Mouse (Mus musculus): ENCODE results near the gene Gramd1c. TPM values are rescaled to one million over a fixed set of nuclear protein-coding genes. Genes with fewer than 3 reads are reported as not detected.

The Gramd1c gene
- polyA plus RNA-seq, 1 experiment from 2014 or later = 5.0 TPM

DNA sequence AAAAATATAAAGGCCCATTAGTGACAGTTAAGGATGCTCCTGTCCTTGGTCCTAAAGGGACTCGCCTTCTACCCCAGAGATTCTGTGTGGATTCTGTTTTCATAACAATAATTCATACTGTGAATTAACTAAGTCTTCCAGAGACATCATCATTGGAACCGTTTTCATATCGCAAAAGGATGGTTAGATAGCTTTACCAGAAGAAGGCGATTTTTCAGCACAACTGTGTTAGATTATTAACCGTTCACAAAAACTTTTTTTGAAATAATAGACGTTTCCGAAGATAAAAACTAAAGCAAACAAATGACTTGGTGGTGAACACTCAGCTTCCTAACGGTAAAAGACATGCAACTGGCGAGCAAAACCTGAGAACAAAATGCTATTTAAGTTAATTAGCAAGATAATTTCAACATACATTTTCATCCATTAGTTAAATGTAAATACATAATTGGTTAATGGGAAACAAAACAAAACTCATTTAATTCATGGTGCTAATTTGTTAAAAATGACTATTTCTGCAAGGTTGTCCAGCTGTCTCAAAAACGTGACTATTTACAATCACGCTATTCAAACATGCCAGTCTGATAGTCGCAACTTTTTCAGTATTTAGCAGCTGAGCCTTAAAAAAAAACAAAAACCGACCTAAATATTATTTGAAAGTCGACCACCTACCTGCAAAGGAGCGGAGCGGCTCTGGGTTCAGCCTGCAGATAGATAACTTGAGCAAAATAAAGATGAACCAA is 47.6 kb downstream of the Gramd1c start:
- Histone ChIP-seq H3K27ac (no peak overlapping the region), H3K4me2 (replicated peaks) (peak overlapping the region; percentile 30), H3K4me3 (no peak overlapping the region), H3K9ac (no peak overlapping the region), H3K4me1 (no peaks in the 10 kb centered on the region), H3K27me3 (no peaks in the 10 kb centered on the region), H3K36me3 (no peaks in the 10 kb centered on the region), H3K9me3 (replicated peaks) (no peaks in the 10 kb centered on the region)
- ATAC-seq (ENCODE audit: low FRiP score) = no peak
- WGBS = 71% methylated on average over 16 of the region's 16 CpGs

- Histone ChIP-seq H3K4me2 (replicated peaks) (no peak overlapping the region), H3K4me3 (no peak overlapping the region), H3K36me3 (no peaks in the 10 kb centered on the region), H3K27me3 (no peaks in the 10 kb centered on the region), H3K9ac (no peak overlapping the region), H3K9me3 (replicated peaks) (no peaks in the 10 kb centered on the region), H3K4me1 (no peaks in the 10 kb centered on the region), H3K27ac (no peak overlapping the region)
- 67% methylated on average over 5 of the region's 5 CpGs for WGBS
- no peak for ATAC-seq (ENCODE audit: low FRiP score)
Measured at GRCm38 (mm10) chr16:44011010-44011409, 52.1 kb downstream of the Gramd1c start.

DNA sequence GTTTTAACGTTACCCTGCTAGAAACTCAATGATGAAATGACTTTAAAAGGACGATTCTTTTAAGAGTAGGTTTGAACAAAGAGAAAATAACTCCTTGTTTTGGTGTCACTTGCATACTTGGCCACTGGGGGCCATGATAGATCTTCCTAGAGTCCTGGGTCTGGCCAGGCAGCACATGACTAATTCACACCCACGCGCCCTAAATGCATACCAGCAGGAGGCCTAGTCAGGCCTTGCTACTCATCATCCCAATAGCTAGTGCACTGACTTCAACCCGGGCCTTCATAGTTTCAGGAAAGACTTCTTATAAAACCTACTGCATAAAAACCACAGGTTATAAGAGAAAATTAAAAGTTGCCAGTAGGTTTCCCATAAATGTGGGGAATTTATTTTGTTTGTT is 61.1 kb downstream of the Gramd1c start:
- WGBS = 69% methylated on average over 5 of the region's 5 CpGs
- Histone ChIP-seq H3K4me1 (no peaks in the 10 kb centered on the region), H3K9ac (no peak overlapping the region), H3K27me3 (no peaks in the 10 kb centered on the region), H3K4me2 (replicated peaks) (no peak overlapping the region), H3K4me3 (no peak overlapping the region), H3K9me3 (replicated peaks) (no peaks in the 10 kb centered on the region), H3K36me3 (no peaks in the 10 kb centered on the region), H3K27ac (no peak overlapping the region)
- ATAC-seq (ENCODE audit: low FRiP score) = no peak

DNA sequence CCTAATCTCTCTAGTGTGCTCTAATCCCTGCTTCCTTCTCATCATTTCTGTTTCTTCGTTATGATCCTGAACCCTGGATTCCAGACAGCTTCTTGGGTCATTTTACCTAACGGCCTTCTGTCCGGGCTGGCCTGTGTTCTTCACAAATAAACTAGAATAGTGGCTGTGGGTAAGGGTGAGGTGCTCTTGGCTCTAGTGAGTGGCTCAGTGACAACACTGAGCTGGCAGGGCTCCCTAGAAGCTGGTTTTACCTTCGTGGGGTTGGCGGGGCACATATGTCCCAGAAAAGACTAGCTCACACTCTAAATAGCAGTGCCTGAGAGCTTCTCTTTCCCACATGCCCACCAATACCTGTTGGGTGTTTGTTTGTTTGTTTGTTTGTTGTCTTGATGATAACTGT is 63.6 kb downstream of the Gramd1c start:
- no peak overlapping the region for H3K27ac ChIP-seq
- no peak for ATAC-seq (ENCODE audit: low FRiP score)
- 87% methylated on average over 5 of the region's 5 CpGs for WGBS

DNA sequence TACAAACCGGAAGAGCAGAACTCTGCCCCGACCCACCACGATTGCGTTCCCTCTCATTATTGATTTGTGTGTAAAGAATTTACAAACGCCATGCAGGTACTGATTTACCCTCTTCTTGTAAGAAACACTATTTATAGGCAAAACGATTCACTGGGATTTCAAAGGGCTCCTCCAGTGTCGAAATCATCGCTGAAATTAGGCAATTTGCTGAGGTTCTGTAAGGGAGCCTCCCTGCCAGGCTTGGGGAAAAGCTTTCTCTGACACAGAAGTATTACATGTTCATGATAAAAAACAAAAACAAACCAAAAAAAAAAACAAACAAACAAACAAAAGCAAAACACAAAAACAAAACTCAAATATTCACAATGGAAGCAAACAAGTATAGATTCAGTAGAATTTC is 64.0 kb downstream of the Gramd1c start:
- H3K27ac ChIP-seq = no peak overlapping the region
- H3K9ac ChIP-seq = no peak overlapping the region
- WGBS = 83% methylated on average over 8 of the region's 8 CpGs
- no peaks in the 10 kb centered on the region for H3K4me1 ChIP-seq
- H3K9me3 ChIP-seq (replicated peaks) = no peaks in the 10 kb centered on the region
- H3K36me3 ChIP-seq = no peaks in the 10 kb centered on the region
- H3K27me3 ChIP-seq = no peaks in the 10 kb centered on the region
- no peak overlapping the region for H3K4me2 ChIP-seq (replicated peaks)
- no peak overlapping the region for H3K4me3 ChIP-seq
- ATAC-seq (ENCODE audit: low FRiP score) = no peak

More for the DNA sequence above, 63.6 kb downstream of the Gramd1c start:
- Histone ChIP-seq H3K9ac (no peak overlapping the region), H3K27me3 (no peaks in the 10 kb centered on the region), H3K9me3 (replicated peaks) (no peaks in the 10 kb centered on the region), H3K36me3 (no peaks in the 10 kb centered on the region), H3K4me2 (replicated peaks) (no peak overlapping the region), H3K4me1 (no peaks in the 10 kb centered on the region), H3K4me3 (no peak overlapping the region)

DNA sequence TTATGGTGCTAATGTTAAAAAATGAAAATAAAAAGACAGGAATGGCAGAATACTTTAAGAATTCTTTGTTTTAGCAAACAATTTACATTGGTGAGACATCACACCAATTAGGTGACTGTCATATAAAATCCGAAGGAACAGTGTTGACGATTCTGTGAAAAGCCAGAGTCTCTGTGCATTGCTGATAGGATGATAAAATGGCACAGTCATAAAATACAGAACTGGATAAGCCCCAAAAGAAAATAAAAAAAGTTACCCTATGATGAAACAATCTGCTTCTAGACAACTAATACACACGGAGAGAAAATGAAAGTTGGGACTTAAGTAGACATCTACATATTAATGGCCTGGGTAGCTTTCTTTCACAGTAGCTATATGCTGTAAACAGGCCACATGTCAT is 68.5 kb downstream of the Gramd1c start:
- Histone ChIP-seq H3K4me3 (no peak overlapping the region), H3K4me1 (no peaks in the 10 kb centered on the region), H3K27ac (no peak overlapping the region), H3K27me3 (no peaks in the 10 kb centered on the region), H3K9ac (no peak overlapping the region), H3K36me3 (no peaks in the 10 kb centered on the region), H3K4me2 (replicated peaks) (no peak overlapping the region), H3K9me3 (replicated peaks) (no peaks in the 10 kb centered on the region)
- no peak for ATAC-seq (ENCODE audit: low FRiP score)
- 85% methylated on average over 3 of the region's 3 CpGs for WGBS

GRCm38 (mm10) chr16:43986299-43986698 is 76.8 kb downstream of the Gramd1c start:
- ATAC-seq (ENCODE audit: low FRiP score) = no peak
- H3K36me3 ChIP-seq = no peaks in the 10 kb centered on the region
- no peak overlapping the region for H3K9ac ChIP-seq
- H3K27me3 ChIP-seq = no peaks in the 10 kb centered on the region
- 93% methylated on average over 4 of the region's 4 CpGs for WGBS
- no peaks in the 10 kb centered on the region for H3K9me3 ChIP-seq (replicated peaks)
- no peaks in the 10 kb centered on the region for H3K4me1 ChIP-seq
- H3K27ac ChIP-seq = no peak overlapping the region
- no peak overlapping the region for H3K4me2 ChIP-seq (replicated peaks)
- no peak overlapping the region for H3K4me3 ChIP-seq

DNA sequence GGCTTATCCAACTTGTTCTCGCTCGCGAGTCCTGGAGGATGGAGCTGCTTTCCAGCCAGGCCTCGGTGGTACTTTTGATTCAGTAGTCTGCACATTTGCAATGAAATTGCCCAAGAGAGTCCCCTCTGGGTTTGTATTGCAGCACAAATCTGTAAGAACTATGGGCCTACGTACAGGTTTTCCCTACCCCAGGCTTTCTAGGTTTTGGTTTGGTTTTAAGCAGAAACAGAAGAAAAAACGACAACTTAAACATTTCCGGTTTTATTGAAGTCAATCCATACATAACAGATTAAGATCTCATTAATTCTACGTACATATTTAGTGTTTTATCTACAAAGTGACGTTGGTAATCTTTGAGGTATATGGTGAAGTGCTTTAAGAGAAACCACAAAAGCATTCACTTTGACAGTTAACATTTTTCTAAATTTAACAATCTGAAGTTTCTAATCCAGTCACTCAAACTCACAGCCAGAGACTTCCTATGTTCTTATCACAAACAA is 83.0 kb downstream of the Gramd1c start:
- Histone ChIP-seq H3K27me3 (peaks cover 32% of the 10 kb centered on the region), H3K9ac (peak overlapping the region; percentile 62), H3K4me1 (peaks cover 7% of the 10 kb centered on the region), H3K4me2 (replicated peaks) (peak overlapping the region; percentile 100), H3K36me3 (no peaks in the 10 kb centered on the region), H3K9me3 (replicated peaks) (no peaks in the 10 kb centered on the region), H3K4me3 (peak overlapping the region; percentile 71), H3K27ac (no peak overlapping the region)
- 33% methylated on average over 9 of the region's 9 CpGs for WGBS
- no peak for ATAC-seq (ENCODE audit: low FRiP score)

DNA sequence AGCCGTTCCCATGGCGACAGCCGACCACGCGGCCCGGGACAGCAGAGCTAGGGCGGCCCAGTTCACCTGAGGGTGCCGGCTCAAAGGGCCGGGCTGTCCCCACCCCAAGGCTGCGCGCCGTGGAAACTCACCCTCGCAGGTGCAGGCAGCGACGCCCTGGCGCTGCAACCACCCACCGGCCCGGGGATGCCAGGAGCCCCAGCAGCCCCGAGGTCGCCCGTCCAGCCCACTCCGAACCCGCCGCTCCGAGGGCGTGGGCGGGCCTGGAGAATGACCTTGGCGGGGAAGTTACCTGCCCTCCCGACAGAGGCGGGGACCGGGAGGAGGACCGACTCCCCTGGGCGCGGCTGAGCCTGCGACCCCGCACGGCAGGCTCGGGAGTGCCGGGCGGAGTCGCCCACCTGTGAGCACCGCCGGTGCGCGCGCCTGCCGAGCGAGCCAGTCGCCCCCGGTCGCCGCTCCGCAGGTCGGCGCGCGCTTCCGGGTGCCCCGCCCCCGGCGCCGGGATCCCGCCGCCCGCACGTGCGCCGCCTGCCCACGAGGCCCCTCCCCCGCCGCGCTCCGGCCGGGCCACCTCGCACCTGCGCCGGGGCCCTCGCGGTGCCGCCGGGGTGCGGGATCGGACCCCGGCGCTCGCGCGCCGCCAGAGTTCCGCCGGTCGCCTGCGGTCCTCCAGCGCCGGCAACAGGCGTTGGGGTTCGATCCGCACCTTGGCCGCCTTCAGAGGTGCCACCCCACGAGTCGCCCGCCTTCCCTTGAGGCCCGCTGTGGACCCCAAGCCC is 83.6 kb downstream of the Gramd1c start, which contains the start of gene Zdhhc23:
Gene Zdhhc23, minus strand, starts transcription at position 464 of the 782 bp plus-strand sequence.
- peak within 1 kb of the TSS; percentile 100 for H3K4me2 ChIP-seq (replicated peaks)
- peak within 1 kb of the TSS; percentile 71 for H3K4me3 ChIP-seq
- no peaks in the 10 kb centered on the region for H3K36me3 ChIP-seq
- peaks cover 32% of the 10 kb centered on the region for H3K27me3 ChIP-seq
- H3K9ac ChIP-seq = peak within 1 kb of the TSS; percentile 62
- H3K9me3 ChIP-seq (replicated peaks) = no peaks in the 10 kb centered on the region
- peak; percentile 88 for ATAC-seq (ENCODE audit: low FRiP score)
- H3K27ac ChIP-seq = no peak within 1 kb of the TSS
- WGBS = under 1% methylated on average over 81 of the region's 103 CpGs
- peaks cover 7% of the 10 kb centered on the region for H3K4me1 ChIP-seq

- peak overlapping the region; percentile 62 for H3K9ac ChIP-seq
- 19% methylated on average over 7 of the region's 7 CpGs for WGBS
Measured at GRCm38 (mm10) chr16:43979010-43979327, 84.2 kb downstream of the Gramd1c start.

DNA sequence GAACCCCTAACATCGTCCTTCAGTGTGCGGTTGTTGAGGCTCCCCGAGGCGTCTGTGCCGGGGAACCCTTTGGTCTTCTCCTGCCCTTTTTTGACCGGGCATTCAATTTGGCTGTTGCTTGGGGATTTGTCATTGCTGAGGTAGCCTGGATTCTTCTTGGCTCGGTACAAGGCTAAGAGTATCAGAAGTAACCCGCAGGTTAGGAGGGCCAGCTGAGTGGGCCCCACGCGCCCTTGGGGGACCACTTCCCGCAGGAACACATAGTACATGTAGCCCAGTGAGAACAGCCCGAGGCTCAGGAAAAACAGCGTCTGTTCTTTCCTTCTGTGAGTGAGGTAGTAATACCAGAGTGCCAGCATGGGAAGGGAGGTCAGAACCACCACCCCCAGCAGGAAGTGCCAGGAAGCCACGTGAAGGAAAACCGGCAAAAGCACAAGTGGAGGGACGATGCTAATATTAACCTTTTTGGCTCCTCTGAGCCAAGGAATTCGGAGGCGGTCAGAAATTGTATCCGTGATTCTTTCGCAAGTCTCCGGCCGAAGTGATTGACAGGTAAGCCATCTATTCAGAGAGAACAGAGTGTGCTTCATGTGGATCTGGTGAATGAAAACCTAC is 89.4 kb downstream of the Gramd1c start:
- no peak for ATAC-seq (ENCODE audit: low FRiP score)
- H3K4me2 ChIP-seq (replicated peaks) = no peak overlapping the region
- no peaks in the 10 kb centered on the region for H3K9me3 ChIP-seq (replicated peaks)
- peaks cover 13% of the 10 kb centered on the region for H3K27me3 ChIP-seq
- no peak overlapping the region for H3K27ac ChIP-seq
- H3K9ac ChIP-seq = no peak overlapping the region
- H3K4me1 ChIP-seq = no peaks in the 10 kb centered on the region
- H3K4me3 ChIP-seq = no peak overlapping the region
- WGBS = 76% methylated on average over 22 of the region's 22 CpGs
- no peaks in the 10 kb centered on the region for H3K36me3 ChIP-seq

More at GRCm38 (mm10) chr16:43979010-43979327, 84.2 kb downstream of the Gramd1c start:
- Histone ChIP-seq H3K9me3 (replicated peaks) (no peaks in the 10 kb centered on the region), H3K27me3 (peaks cover 32% of the 10 kb centered on the region), H3K4me2 (replicated peaks) (peak overlapping the region; percentile 100), H3K27ac (no peak overlapping the region), H3K36me3 (no peaks in the 10 kb centered on the region), H3K4me1 (peaks cover 7% of the 10 kb centered on the region), H3K4me3 (peak overlapping the region; percentile 71)
- ATAC-seq (ENCODE audit: low FRiP score) = no peak

GRCm38 (mm10) chr16:43973147-43973546 is 90.0 kb downstream of the Gramd1c start:
- Histone ChIP-seq H3K27ac (no peak overlapping the region), H3K27me3 (peaks cover 7% of the 10 kb centered on the region), H3K9me3 (replicated peaks) (no peaks in the 10 kb centered on the region), H3K4me2 (replicated peaks) (no peak overlapping the region), H3K9ac (no peak overlapping the region), H3K36me3 (no peaks in the 10 kb centered on the region), H3K4me1 (no peaks in the 10 kb centered on the region), H3K4me3 (no peak overlapping the region)
- no peak for ATAC-seq (ENCODE audit: low FRiP score)
- WGBS = 95% methylated on average over 11 of the region's 11 CpGs
